Mouse (Mus musculus) liver, postnatal 0 days (tissue): ENCODE measurements around the gene C1ql4. TPM values are rescaled to one million over a fixed set of nuclear protein-coding genes. Genes with fewer than 3 reads are reported as not detected.

ENCODE experiments used
- ATAC-seq: fragments of 200-750 bp; cut with Nextera tagmentation; 2 replicates; pipeline ENCODE4 v1.8.0; 2017; ENCODE audit warnings: mild to moderate bottlenecking, moderate library complexity
- DNase-seq: peaks from one replicate; pipeline ENCODE4 v3.0.0-alpha.2; 2016
- H3K27ac ChIP-seq: fragments of 300-500 bp; sonication (generic); 2 replicates; pipeline ENCODE4 v1.5.1; 2014; ENCODE audit warnings: antibody characterized with exemption, moderate library complexity, mild to moderate bottlenecking, low read depth
- H3K27me3 ChIP-seq: fragments of 300-500 bp; sonication (generic); 2 replicates; pipeline ENCODE4 v1.6.1; 2014; ENCODE audit warnings: low read length, control low read depth, mixed read lengths; ENCODE audit not compliant: insufficient read depth
- H3K36me3 ChIP-seq: fragments of 300-500 bp; sonication (generic); replicated peaks from 2 replicates; pipeline ENCODE4 v1.6.1; 2014; ENCODE audit warnings: mild to moderate bottlenecking, control low read depth, low read length, moderate library complexity, mixed read lengths; ENCODE audit not compliant: insufficient read depth
- H3K4me1 ChIP-seq: fragments of 300-500 bp; sonication (generic); 2 replicates; pipeline ENCODE4 v1.6.1; 2014; ENCODE audit warnings: antibody characterized with exemption, mild to moderate bottlenecking, control low read depth; ENCODE audit not compliant: insufficient read depth
- H3K4me2 ChIP-seq: fragments of 300-500 bp; sonication (generic); 2 replicates; pipeline ENCODE4 v1.6.1; 2014; ENCODE audit warnings: low read depth, mild to moderate bottlenecking, low read length, moderate library complexity, mixed read lengths
- H3K4me3 ChIP-seq: fragments of 300-500 bp; sonication (generic); 2 replicates; pipeline ENCODE4 v1.5.1; 2014; ENCODE audit warnings: low read depth, low read length
- H3K9ac ChIP-seq: fragments of 300-500 bp; sonication (generic); replicated peaks from 2 replicates; pipeline ENCODE4 v1.6.1; 2014; ENCODE audit warnings: mild to moderate bottlenecking, moderate library complexity
- H3K9me3 ChIP-seq: fragments of 300-500 bp; sonication (generic); 2 replicates; pipeline ENCODE4 v1.6.1; 2016; ENCODE audit warnings: mild to moderate bottlenecking, control low read depth, low read length, mixed read lengths
- CTCF ChIP-seq: sonication (generic); IDR thresholded peaks from 2 replicates; pipeline ENCODE4 v1.5.1; 2016; ENCODE audit warnings: antibody characterized with exemption, low read depth
- EP300 ChIP-seq: IDR thresholded peaks from 2 replicates; pipeline ENCODE4 v1.6.1; 2016; ENCODE audit warnings: antibody characterized with exemption, low read depth, mild to moderate bottlenecking
- WGBS: fragments of 180-500 bp; shearing (Covaris S2); extraction: QIAGEN DNeasy Blood & Tissue Kit; methylation state at CpG from one replicate; pipeline ENCODE4 v1.1.7; 2014; ENCODE audit not compliant: insufficient replicate concordance; 5-methylcytosine and 5-hydroxymethylcytosine counted together
- polyA plus RNA-seq: library from polyadenylated mRNA; unstranded; fragments of >200 nt; fragmentation: Nextera tagmentation; extraction: Ambion mirVana; gene quantifications from 2 replicates; pipeline ENCODE4 v1.2.1, GENCODE M21; 2015

The C1ql4 gene
- polyA plus RNA-seq, 1 experiment from 2014 or later: 0.12 TPM

GRCm38 (mm10) chr15:99088292-99088691 lies 675 bp upstream of the C1ql4 start:
- H3K9me3 ChIP-seq: no peaks in the 10 kb centered on the region
- peak overlapping the region; percentile 53 for H3K4me2 ChIP-seq
- no peak for TF ChIP-seq EP300
- TF ChIP-seq CTCF: peak; percentile 85
- H3K27me3 ChIP-seq: peaks cover 79% of the 10 kb centered on the region
- DNase-seq (peak; percentile 86), ATAC-seq (peak; percentile 76)
- no peaks in the 10 kb centered on the region for H3K36me3 ChIP-seq
- peak overlapping the region; percentile 34 for H3K4me3 ChIP-seq
- H3K27ac ChIP-seq: no peak overlapping the region
- H3K9ac ChIP-seq: no peak overlapping the region
- 1% methylated on average over 27 of the region's 27 CpGs for WGBS
- peaks cover 13% of the 10 kb centered on the region for H3K4me1 ChIP-seq

GRCm38 (mm10) chr15:99085997-99086396 lies 1.6 kb downstream of the C1ql4 start:
- TF ChIP-seq CTCF (no peak), EP300 (no peak)
- Histone ChIP-seq H3K4me3 (no peak overlapping the region), H3K4me2 (no peak overlapping the region), H3K4me1 (peaks cover 13% of the 10 kb centered on the region), H3K9ac (no peak overlapping the region), H3K36me3 (peaks cover 10% of the 10 kb centered on the region; the same call in 1 of the 2 replicates), H3K27ac (no peak overlapping the region), H3K9me3 (no peaks in the 10 kb centered on the region), H3K27me3 (peaks cover 59% of the 10 kb centered on the region)
- no peak for DNase-seq
- no peak for ATAC-seq
- WGBS: 73% methylated on average over 4 of the region's 4 CpGs

GRCm38 (mm10) chr15:99084618-99085017 lies 3.0 kb downstream of the C1ql4 start:
- 27% methylated on average over 19 of the region's 19 CpGs for WGBS
- Histone ChIP-seq H3K4me3 (no peak overlapping the region), H3K27ac (no peak overlapping the region), H3K36me3 (peaks cover 14% of the 10 kb centered on the region; the same call in 1 of the 2 replicates), H3K4me2 (peak overlapping the region; percentile 32; the same call in 1 of the 2 replicates), H3K4me1 (peaks cover 13% of the 10 kb centered on the region), H3K9ac (no peak overlapping the region), H3K9me3 (no peaks in the 10 kb centered on the region), H3K27me3 (peaks cover 45% of the 10 kb centered on the region)
- DNase-seq (no peak), ATAC-seq (no peak)
- no peak for TF ChIP-seq CTCF
- no peak for TF ChIP-seq EP300

GRCm38 (mm10) chr15:99083867-99084557 lies 3.6 kb downstream of the C1ql4 start:
- 10% methylated on average over 11 of the region's 11 CpGs for WGBS
- Histone ChIP-seq H3K9ac (no peak overlapping the region), H3K27me3 (peaks cover 39% of the 10 kb centered on the region), H3K4me2 (peak overlapping the region; percentile 32; the same call in 1 of the 2 replicates), H3K4me1 (peaks cover 11% of the 10 kb centered on the region), H3K4me3 (no peak overlapping the region), H3K36me3 (peaks cover 14% of the 10 kb centered on the region; the same call in 1 of the 2 replicates), H3K9me3 (no peaks in the 10 kb centered on the region), H3K27ac (no peak overlapping the region)
- DNase-seq (no peak), ATAC-seq (no peak)
- TF ChIP-seq EP300 (no peak), CTCF (no peak)

- Histone ChIP-seq H3K4me1 (peaks cover 9% of the 10 kb centered on the region), H3K4me2 (no peak overlapping the region), H3K4me3 (no peak overlapping the region), H3K27ac (no peak overlapping the region), H3K36me3 (peaks cover 17% of the 10 kb centered on the region; the same call in 1 of the 2 replicates), H3K9ac (no peak overlapping the region), H3K27me3 (peaks cover 31% of the 10 kb centered on the region), H3K9me3 (no peaks in the 10 kb centered on the region)
- TF ChIP-seq CTCF: peak; percentile 74
- no peak for TF ChIP-seq EP300
- ATAC-seq (peak; percentile 35; the same call in 1 of the 2 replicates), DNase-seq (peak; percentile 61)
- WGBS: 60% methylated on average over 9 of the region's 9 CpGs
Measured at GRCm38 (mm10) chr15:99083258-99083657, 4.4 kb downstream of the C1ql4 start.

GRCm38 (mm10) chr15:99082840-99083239 lies 4.8 kb downstream of the C1ql4 start:
- DNase-seq (no peak), ATAC-seq (no peak)
- peaks cover 27% of the 10 kb centered on the region for H3K27me3 ChIP-seq
- H3K27ac ChIP-seq: no peak overlapping the region
- WGBS: 93% methylated on average over 16 of the region's 16 CpGs
- no peak overlapping the region for H3K4me3 ChIP-seq
- TF ChIP-seq CTCF: no peak
- TF ChIP-seq EP300: no peak
- H3K4me2 ChIP-seq: no peak overlapping the region
- H3K4me1 ChIP-seq: peaks cover 6% of the 10 kb centered on the region
- no peak overlapping the region for H3K9ac ChIP-seq
- H3K9me3 ChIP-seq: no peaks in the 10 kb centered on the region
- peaks cover 21% of the 10 kb centered on the region; the same call in 1 of the 2 replicates for H3K36me3 ChIP-seq
